Mouse (Mus musculus): ENCODE measurements around the gene Vapa. TPM values are rescaled to one million over a fixed set of nuclear protein-coding genes. Genes with fewer than 3 reads are reported as not detected.

Gene Vapa
- polyA plus RNA-seq, 1 experiment: 32.9 TPM

DNA sequence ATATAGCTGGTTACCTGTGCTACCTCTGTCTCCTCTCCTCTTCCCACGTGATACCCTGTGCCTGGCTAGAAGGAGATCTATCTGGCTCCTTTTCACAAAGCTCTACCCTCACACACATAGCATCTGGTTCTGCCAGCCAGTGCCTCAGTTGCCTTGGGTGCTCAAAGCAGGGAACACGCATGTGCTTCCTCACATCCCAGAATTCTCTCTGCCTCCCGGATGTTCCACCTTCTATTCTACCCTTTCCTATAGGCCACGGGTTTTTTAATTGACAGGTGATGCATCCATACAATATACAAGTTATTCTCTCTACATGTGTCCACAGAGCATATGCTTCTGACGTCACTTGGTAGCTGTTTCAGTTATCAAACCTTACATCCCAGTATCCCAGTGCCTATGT lies 49.2 kb downstream of the Vapa start:
- no peak for DNase-seq
- TF ChIP-seq CTCF (IDR thresholded peaks at IDR 0.05; ENCODE audit: borderline replicate concordance, control insufficient read depth, extremely low read depth, insufficient read depth, low read length, poor library complexity) (no peak), POLR2A (IDR thresholded peaks at IDR 0.05; ENCODE audit: control insufficient read depth, extremely low read depth, insufficient read depth, low read length, poor library complexity) (no peak)
- 79% methylated on average over 5 of the region's 5 CpGs for WGBS
- no peaks in the 10 kb centered on the region for H3K36me3 ChIP-seq (ENCODE audit: control insufficient read depth, insufficient read depth, low read length)
- H3K4me1 ChIP-seq (replicated peaks; ENCODE audit: control insufficient read depth, insufficient read depth, low read length): 0 out of 2 replicates have a peak, but pooled peaks cover 3% of the 10 kb centered on the region
- no peaks in the 10 kb centered on the region for H3K27me3 ChIP-seq (ENCODE audit: control insufficient read depth, insufficient read depth, low read length)
- H3K4me3 ChIP-seq (ENCODE audit: control insufficient read depth, insufficient read depth, low read length): no peak overlapping the region
- no peak overlapping the region for H3K27ac ChIP-seq (ENCODE audit: control insufficient read depth, insufficient read depth, low read length)

- H3K4me3 ChIP-seq (ENCODE audit: control insufficient read depth, insufficient read depth, low read length): no peak overlapping the region
- H3K27me3 ChIP-seq (ENCODE audit: control insufficient read depth, insufficient read depth, low read length): no peaks in the 10 kb centered on the region
- no peak for TF ChIP-seq CTCF (IDR thresholded peaks at IDR 0.05; ENCODE audit: borderline replicate concordance, control insufficient read depth, extremely low read depth, insufficient read depth, low read length, poor library complexity)
- TF ChIP-seq POLR2A (IDR thresholded peaks at IDR 0.05; ENCODE audit: control insufficient read depth, extremely low read depth, insufficient read depth, low read length, poor library complexity): no peak
- no peak overlapping the region for H3K27ac ChIP-seq (ENCODE audit: control insufficient read depth, insufficient read depth, low read length)
- WGBS: 67% methylated on average over 6 of the region's 6 CpGs
- H3K4me1 ChIP-seq (replicated peaks; ENCODE audit: control insufficient read depth, insufficient read depth, low read length): 0 out of 2 replicates have a peak, but pooled peaks cover 3% of the 10 kb centered on the region
- no peaks in the 10 kb centered on the region for H3K36me3 ChIP-seq (ENCODE audit: control insufficient read depth, insufficient read depth, low read length)
- no peak for DNase-seq
Observed at GRCm38 (mm10) chr17:65563345-65563744, 50.0 kb downstream of the Vapa start.

DNA sequence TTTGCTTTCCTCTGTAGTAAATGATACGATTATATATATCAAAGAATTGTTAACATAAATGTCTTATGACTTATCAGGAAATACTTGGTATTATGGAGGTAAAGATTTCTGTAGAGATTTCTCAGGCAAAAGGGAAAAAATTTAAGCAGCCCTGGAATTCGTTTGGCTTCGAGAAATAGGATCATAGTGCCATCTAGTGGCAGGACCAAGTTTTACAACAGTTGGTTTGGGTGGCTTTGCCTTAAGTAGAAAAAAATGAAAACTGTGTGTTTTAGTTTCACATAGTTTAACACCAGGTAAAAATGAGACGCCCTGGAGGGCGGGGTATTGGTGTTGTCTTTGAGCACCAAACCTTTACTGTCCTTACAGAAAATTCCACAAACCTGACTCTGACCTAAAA lies 50.6 kb downstream of the Vapa start:
- DNase-seq: peak; percentile 42
- no peaks in the 10 kb centered on the region for H3K36me3 ChIP-seq (ENCODE audit: control insufficient read depth, insufficient read depth, low read length)
- H3K4me3 ChIP-seq (ENCODE audit: control insufficient read depth, insufficient read depth, low read length): no peak overlapping the region
- H3K4me1 ChIP-seq (replicated peaks; ENCODE audit: control insufficient read depth, insufficient read depth, low read length): 0 out of 2 replicates have a peak, but pooled peaks cover 3% of the 10 kb centered on the region
- 2% methylated on average over 5 of the region's 5 CpGs for WGBS
- H3K27me3 ChIP-seq (ENCODE audit: control insufficient read depth, insufficient read depth, low read length): no peaks in the 10 kb centered on the region
- no peak for TF ChIP-seq POLR2A (IDR thresholded peaks at IDR 0.05; ENCODE audit: control insufficient read depth, extremely low read depth, insufficient read depth, low read length, poor library complexity)
- no peak for TF ChIP-seq CTCF (IDR thresholded peaks at IDR 0.05; ENCODE audit: borderline replicate concordance, control insufficient read depth, extremely low read depth, insufficient read depth, low read length, poor library complexity)
- H3K27ac ChIP-seq (ENCODE audit: control insufficient read depth, insufficient read depth, low read length): no peak overlapping the region

GRCm38 (mm10) chr17:65561361-65562015 lies 51.9 kb downstream of the Vapa start:
- H3K4me1 ChIP-seq (replicated peaks; ENCODE audit: control insufficient read depth, insufficient read depth, low read length): 0 out of 2 replicates have a peak, but pooled peaks cover 3% of the 10 kb centered on the region
- TF ChIP-seq POLR2A (IDR thresholded peaks at IDR 0.05; ENCODE audit: control insufficient read depth, extremely low read depth, insufficient read depth, low read length, poor library complexity): no peak
- TF ChIP-seq CTCF (IDR thresholded peaks at IDR 0.05; ENCODE audit: borderline replicate concordance, control insufficient read depth, extremely low read depth, insufficient read depth, low read length, poor library complexity): no peak
- H3K36me3 ChIP-seq (ENCODE audit: control insufficient read depth, insufficient read depth, low read length): no peaks in the 10 kb centered on the region
- no peaks in the 10 kb centered on the region for H3K27me3 ChIP-seq (ENCODE audit: control insufficient read depth, insufficient read depth, low read length)
- no peak overlapping the region for H3K4me3 ChIP-seq (ENCODE audit: control insufficient read depth, insufficient read depth, low read length)
- WGBS: 8% methylated on average over 6 of the region's 6 CpGs
- no peak for DNase-seq
- no peak overlapping the region for H3K27ac ChIP-seq (ENCODE audit: control insufficient read depth, insufficient read depth, low read length)

- Histone ChIP-seq H3K27me3 (ENCODE audit: control insufficient read depth, insufficient read depth, low read length) (no peaks in the 10 kb centered on the region), H3K4me3 (ENCODE audit: control insufficient read depth, insufficient read depth, low read length) (no peak overlapping the region), H3K36me3 (ENCODE audit: control insufficient read depth, insufficient read depth, low read length) (no peaks in the 10 kb centered on the region), H3K4me1 (replicated peaks; ENCODE audit: control insufficient read depth, insufficient read depth, low read length) (0 out of 2 replicates have a peak, but pooled peaks cover 3% of the 10 kb centered on the region), H3K27ac (ENCODE audit: control insufficient read depth, insufficient read depth, low read length) (no peak overlapping the region)
- WGBS: 48% methylated on average over 5 of the region's 5 CpGs
- TF ChIP-seq CTCF (IDR thresholded peaks at IDR 0.05; ENCODE audit: borderline replicate concordance, control insufficient read depth, extremely low read depth, insufficient read depth, low read length, poor library complexity) (peak; percentile 55; the same call in 1 of the 2 replicates), POLR2A (IDR thresholded peaks at IDR 0.05; ENCODE audit: control insufficient read depth, extremely low read depth, insufficient read depth, low read length, poor library complexity) (no peak)
- DNase-seq: peak; percentile 48
Observed at GRCm38 (mm10) chr17:65559273-65559672, 54.1 kb downstream of the Vapa start.

- no peak overlapping the region for H3K27ac ChIP-seq (ENCODE audit: control insufficient read depth, insufficient read depth, low read length)
- no peak for DNase-seq
- H3K4me1 ChIP-seq (replicated peaks; ENCODE audit: control insufficient read depth, insufficient read depth, low read length): 0 out of 2 replicates have a peak, but pooled peaks cover 3% of the 10 kb centered on the region
- TF ChIP-seq CTCF (IDR thresholded peaks at IDR 0.05; ENCODE audit: borderline replicate concordance, control insufficient read depth, extremely low read depth, insufficient read depth, low read length, poor library complexity) (no peak), POLR2A (IDR thresholded peaks at IDR 0.05; ENCODE audit: control insufficient read depth, extremely low read depth, insufficient read depth, low read length, poor library complexity) (no peak)
- no peaks in the 10 kb centered on the region for H3K36me3 ChIP-seq (ENCODE audit: control insufficient read depth, insufficient read depth, low read length)
- H3K4me3 ChIP-seq (ENCODE audit: control insufficient read depth, insufficient read depth, low read length): no peak overlapping the region
- WGBS: 75% methylated on average over 9 of the region's 9 CpGs
- H3K27me3 ChIP-seq (ENCODE audit: control insufficient read depth, insufficient read depth, low read length): no peaks in the 10 kb centered on the region
Observed at GRCm38 (mm10) chr17:65558788-65559187, 54.6 kb downstream of the Vapa start.

Measured in thymus, adult 2 months (tissue).